Mouse (Mus musculus): Measurements from ENCODE around the gene Tes.

DNA sequence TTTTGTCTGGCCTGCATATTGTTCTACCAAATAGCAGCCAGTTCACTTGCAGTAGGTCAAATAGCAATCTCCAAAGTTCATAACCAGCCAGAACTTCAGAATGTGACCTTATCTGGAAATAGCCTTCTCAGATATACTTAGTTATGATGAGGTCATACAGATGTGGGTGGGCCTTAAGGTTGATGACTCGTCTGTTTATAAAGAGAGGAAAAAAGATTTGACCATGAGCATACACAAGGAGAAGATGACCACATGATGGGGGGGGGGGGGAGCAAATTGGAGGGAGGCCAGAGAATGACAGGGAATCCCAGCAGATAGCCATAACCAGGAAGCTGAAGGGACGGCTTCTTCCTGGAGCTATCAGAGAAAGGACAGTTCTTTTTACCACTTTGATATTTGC is 9.3 kb upstream of the Tes start:
- TF ChIP-seq CTCF (IDR thresholded peaks at IDR 0.05; ENCODE audit: control insufficient read depth, insufficient read depth, low read length) (no peak), POLR2A (IDR thresholded peaks at IDR 0.05; ENCODE audit: borderline replicate concordance, control insufficient read depth, low read depth, low read length) (no peak)

All from bone marrow, adult 2 months (tissue).